Mouse (Mus musculus) urinary bladder, postnatal 25 days (tissue): ENCODE results near the gene Eps15l1.

Source experiments
- DNase-seq: peaks from one replicate; pipeline ENCODE4 v3.0.0; 2022; ENCODE audit warnings: low spot score

Eps15l1 gene

GRCm38 (mm10) chr8:72413839-72414238 lies 7.4 kb downstream of the Eps15l1 start:
- no peak for DNase-seq

GRCm38 (mm10) chr8:72409443-72409842 lies 11.8 kb downstream of the Eps15l1 start:
- DNase-seq = no peak

GRCm38 (mm10) chr8:72407878-72408277 lies 13.4 kb downstream of the Eps15l1 start:
- no peak for DNase-seq

GRCm38 (mm10) chr8:72402981-72403380 lies 18.3 kb downstream of the Eps15l1 start:
- DNase-seq = no peak

- no peak for DNase-seq
Measured at GRCm38 (mm10) chr8:72401381-72401780, 19.9 kb downstream of the Eps15l1 start.

GRCm38 (mm10) chr8:72385737-72386136 lies 35.5 kb downstream of the Eps15l1 start:
- no peak for DNase-seq

GRCm38 (mm10) chr8:72382395-72382794 lies 38.9 kb downstream of the Eps15l1 start:
- no peak for DNase-seq

- no peak for DNase-seq
Measured at GRCm38 (mm10) chr8:72380656-72381055, 40.6 kb downstream of the Eps15l1 start.

- no peak for DNase-seq
Measured at GRCm38 (mm10) chr8:72376900-72377299, 44.4 kb downstream of the Eps15l1 start.

- no peak for DNase-seq
Measured at GRCm38 (mm10) chr8:72376309-72376708, 45.0 kb downstream of the Eps15l1 start.

GRCm38 (mm10) chr8:72375161-72375560 lies 46.1 kb downstream of the Eps15l1 start:
- DNase-seq = no peak

- DNase-seq = no peak
Measured at GRCm38 (mm10) chr8:72372311-72372710, 48.9 kb downstream of the Eps15l1 start.

GRCm38 (mm10) chr8:72371356-72371755 lies 49.9 kb downstream of the Eps15l1 start:
- no peak for DNase-seq

- DNase-seq = no peak
Measured at GRCm38 (mm10) chr8:72366435-72366834, 54.8 kb downstream of the Eps15l1 start.

GRCm38 (mm10) chr8:72365826-72366225 lies 55.4 kb downstream of the Eps15l1 start:
- DNase-seq = peak; percentile 69

- DNase-seq = no peak
Measured at GRCm38 (mm10) chr8:72365016-72365415, 56.2 kb downstream of the Eps15l1 start.

- DNase-seq = no peak
Measured at GRCm38 (mm10) chr8:72363457-72363856, 57.8 kb downstream of the Eps15l1 start.

- DNase-seq = no peak
Measured at GRCm38 (mm10) chr8:72362754-72363153, 58.5 kb downstream of the Eps15l1 start.

- DNase-seq = no peak
Measured at GRCm38 (mm10) chr8:72360162-72360561, 61.1 kb downstream of the Eps15l1 start.

- no peak for DNase-seq
Measured at GRCm38 (mm10) chr8:72356593-72356992, 64.7 kb downstream of the Eps15l1 start.

GRCm38 (mm10) chr8:72354272-72354671 lies 67.0 kb downstream of the Eps15l1 start:
- no peak for DNase-seq

GRCm38 (mm10) chr8:72353700-72354045 lies 67.6 kb downstream of the Eps15l1 start:
- no peak for DNase-seq

GRCm38 (mm10) chr8:72352951-72353699 lies 68.1 kb downstream of the Eps15l1 start:
- no peak for DNase-seq

GRCm38 (mm10) chr8:72351405-72352005 lies 69.8 kb downstream of the Eps15l1 start:
- no peak for DNase-seq
